Mouse (Mus musculus): Measurements from ENCODE around the gene Eri3.

GRCm38 (mm10) chr4:117681931-117682461, 131.8 kb downstream of the Eri3 start, which contains the start of gene Dmap1:
- TF ChIP-seq CTCF (IDR thresholded peaks at IDR 0.05; ENCODE audit: control insufficient read depth, insufficient read depth, low read length), result peak; percentile 6; the same call in 1 of the 2 replicates
- TF ChIP-seq POLR2A (IDR thresholded peaks at IDR 0.05; ENCODE audit: borderline replicate concordance, control insufficient read depth, low read depth, low read length), result peak; percentile 26; the same call in 1 of the 2 replicates
